Mouse (Mus musculus) liver, embryonic 14 days (tissue): ENCODE data around the gene Rundc1. TPM values are rescaled to one million over a fixed set of nuclear protein-coding genes. Genes with fewer than 3 reads are reported as not detected.

Experiments used
- polyA plus RNA-seq: library from polyadenylated mRNA; depleted of rRNA; stranded (reverse); fragments of >200 nt; gene quantifications from 2 replicates; pipeline ENCODE4 v1.2.3, GENCODE M21; 2012; rRNA removed

Gene Rundc1
- 3.4 and 4.2 TPM in 2 replicates for polyA plus RNA-seq

GRCm38 (mm10) chr11:101424925-101425813 is at the start of gene Rundc1, which contains the start of gene Ptges3l:
Rundc1 (plus strand) TSS chr11:101425085.
Ptges3l (minus strand) TSS chr11:101425333.

GRCm38 (mm10) chr11:101417101-101417855 is 7.6 kb upstream of the Rundc1 start, which contains the start of gene Aarsd1:
Aarsd1 (minus strand) TSS chr11:101417615.

GRCm38 (mm10) chr11:101424105-101424851 is 607 bp upstream of the Rundc1 start, which contains the start of gene Gm27029:
Gm27029 (minus strand) TSS chr11:101424796.

GRCm38 (mm10) chr11:101442127-101442693 is 17.3 kb downstream of the Rundc1 start, which contains the start of gene Rpl27:
Rpl27 (plus strand) TSS chr11:101442298.

GRCm38 (mm10) chr11:101448274-101448746 is 23.4 kb downstream of the Rundc1 start, which contains the start of gene Ifi35:
Ifi35 (plus strand) TSS chr11:101448407.

GRCm38 (mm10) chr11:101464211-101465100 is 39.6 kb downstream of the Rundc1 start, which contains the start of gene Rnd2:
Rnd2 (plus strand) TSS chr11:101464999.

GRCm38 (mm10) chr11:101465869-101466551 is 41.1 kb downstream of the Rundc1 start, which contains the start of gene Vat1:
Vat1 (minus strand) TSS chr11:101466230.

Other genes starting within 250 kb of the Rundc1 start
- not detected in 2 replicates for gene Ccr10, start 249.6 kb upstream of the Rundc1 start, polyA plus RNA-seq
- gene Ezh1, start 198.6 kb upstream of the Rundc1 start, polyA plus RNA-seq, result 8.9 and 9.4 TPM in 2 replicates
- gene Ramp2, start 179.1 kb upstream of the Rundc1 start, polyA plus RNA-seq, result 13.0 and 15.1 TPM in 2 replicates
- gene Vps25, start 171.4 kb upstream of the Rundc1 start, polyA plus RNA-seq, result 34.6 and 40.2 TPM in 2 replicates
- gene Wnk4, start 164.5 kb upstream of the Rundc1 start, polyA plus RNA-seq, result 5.2 and 5.4 TPM in 2 replicates
- 0.37 and 0.56 TPM in 2 replicates for gene Cntd1, start 146.1 kb upstream of the Rundc1 start, polyA plus RNA-seq
- 50.7 and 59.2 TPM in 2 replicates for gene Coa3, start 146.0 kb upstream of the Rundc1 start, polyA plus RNA-seq
- 67.0 and 70.3 TPM in 2 replicates for gene Becn1, start 122.8 kb upstream of the Rundc1 start, polyA plus RNA-seq
- gene Psme3, start 108.9 kb upstream of the Rundc1 start, polyA plus RNA-seq, result 111 and 131 TPM in 2 replicates
- 3.2 and 5.2 TPM in 2 replicates for gene Aoc2, start 100.0 kb upstream of the Rundc1 start, polyA plus RNA-seq
- 0.17 and 0.24 TPM in 2 replicates for gene Aoc3, start 94.5 kb upstream of the Rundc1 start, polyA plus RNA-seq
- 0.01 TPM in 2 replicates for gene G6pc, start 57.5 kb upstream of the Rundc1 start, polyA plus RNA-seq
- gene Aarsd1, start 7.5 kb upstream of the Rundc1 start, polyA plus RNA-seq, result 26.3 and 29.3 TPM in 2 replicates
- 1.2 and 1.4 TPM in 2 replicates for gene Gm27029, start 289 bp upstream of the Rundc1 start, polyA plus RNA-seq
- 0.92 and 1.4 TPM in 2 replicates for gene Ptges3l, start 248 bp downstream of the Rundc1 start, polyA plus RNA-seq
- 934 and 1,025 TPM in 2 replicates for gene Rpl27, start 17.2 kb downstream of the Rundc1 start, polyA plus RNA-seq
- gene Ifi35, start 23.3 kb downstream of the Rundc1 start, polyA plus RNA-seq, result 19.6 and 24.0 TPM in 2 replicates
- 2.7 and 3.3 TPM in 2 replicates for gene Rnd2, start 39.9 kb downstream of the Rundc1 start, polyA plus RNA-seq
- 8.3 and 9.3 TPM in 2 replicates for gene Vat1, start 41.1 kb downstream of the Rundc1 start, polyA plus RNA-seq
- 9.0 and 10.8 TPM in 2 replicates for gene Brca1, start 126.9 kb downstream of the Rundc1 start, polyA plus RNA-seq
- 24.0 and 27.6 TPM in 2 replicates for gene Nbr1, start 127.1 kb downstream of the Rundc1 start, polyA plus RNA-seq
- 4.8 and 7.8 TPM in 2 replicates for gene Tmem106a, start 157.2 kb downstream of the Rundc1 start, polyA plus RNA-seq
- gene Gm11634, start 174.2 kb downstream of the Rundc1 start, polyA plus RNA-seq, result not detected in 2 replicates
- gene Rdm1, start 202.1 kb downstream of the Rundc1 start, polyA plus RNA-seq, result 4.7 and 5.6 TPM in 2 replicates
- 0.89 and 1.2 TPM in 2 replicates for gene Arl4d, start 240.5 kb downstream of the Rundc1 start, polyA plus RNA-seq